In genomic region chr3:58923140-58923539, GRCm38 (mm10) we compare ENCODE assay signal across 22 mouse cellular contexts. TPM values are rescaled to one million over a fixed set of nuclear protein-coding genes. Genes with fewer than 3 reads are reported as not detected.
"Had no signal": no experiment of that assay in that cellular context is flagged by ENCODE, and none has a peak within 500 bp of the region (broad histone marks: within the 10 kb centered on the region; RNA-seq: fewer than 3 reads in every experiment).

No protein-coding gene starts in this region.

- H3K36me3 ChIP-seq: limb, embryonic 13.5 days; midbrain, embryonic 10.5 days; stomach, embryonic 15.5 days had no signal

- H3K9me3 ChIP-seq: limb, embryonic 13.5 days; midbrain, embryonic 10.5 days; stomach, embryonic 15.5 days had no signal

- H3K27me3 ChIP-seq: limb, embryonic 13.5 days; stomach, embryonic 15.5 days had no signal

- H3K4me1 ChIP-seq: limb, embryonic 13.5 days; stomach, embryonic 15.5 days had no signal

- H3K4me3 ChIP-seq: layer of hippocampus, adult 2 months; limb, embryonic 13.5 days; midbrain, embryonic 10.5 days; myocyte; stomach, embryonic 15.5 days had no signal

- H3K27ac ChIP-seq: layer of hippocampus, adult 2 months; limb, embryonic 13.5 days; liver, embryonic 14.5 days; midbrain, embryonic 10.5 days; stomach, embryonic 15.5 days had no signal

- DNase-seq: kidney, adult 11 months; kidney, postnatal 10 days; left cerebral cortex, postnatal 4 days; lung, embryonic 14.5 days; lung, postnatal 10 days; lung, postnatal 4 days; midbrain, embryonic 14.5 days; right cerebral cortex, adult 18-20 months; thymus, adult 2 months; thymus, postnatal 25 days had no signal

- H3K4me2 ChIP-seq: limb, embryonic 13.5 days; lung, embryonic 14.5 days; stomach, embryonic 15.5 days had no signal

- H3K9ac ChIP-seq: limb, embryonic 13.5 days; liver, embryonic 14.5 days; lung, embryonic 14.5 days; stomach, embryonic 15.5 days had no signal

RNA-seq across cellular contexts. Expression of gene Clrn1, which starts 38.0 kb away (rescaled TPM):
- total RNA-seq: liver, adult 2 months; megakaryocyte, adult 5-6 weeks had no signal
- polyA plus RNA-seq: intestine, embryonic 14.5 days; liver, adult 2 months; liver, embryonic 14.5 days; myocyte; spleen, adult 2 months; stomach, embryonic 15.5 days; testis, adult 2 months; urinary bladder, adult 2 months had no signal
